Mouse (Mus musculus): ENCODE results near the gene Nrl.
A peak's percentile ranks its signal among the peaks of the same experiment; 100 is the strongest.

Nrl gene

GRCm38 (mm10) chr14:55524785-55525184 is at the start of gene Nrl:
Gene Nrl (minus strand): TSS chr14:55524981.
- DNase-seq, result no peak

DNA sequence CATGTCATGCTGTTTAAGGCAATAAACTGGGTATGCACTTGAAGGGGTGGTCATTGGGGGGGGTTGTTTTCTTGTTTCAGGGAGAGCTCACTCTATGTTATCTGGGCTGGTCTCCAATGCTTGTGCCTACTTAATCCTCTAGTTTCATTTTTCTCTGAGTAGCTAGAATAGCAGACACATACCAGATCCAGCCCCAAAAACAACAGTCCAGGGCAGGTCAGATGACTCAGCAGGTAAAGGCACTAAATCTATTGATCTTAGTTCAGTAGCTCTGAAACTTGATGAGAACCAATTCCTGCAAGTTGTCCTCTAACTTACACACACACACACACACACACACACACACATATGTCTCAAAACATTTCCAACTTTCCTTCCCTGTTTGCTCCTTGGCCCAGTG is 47.0 kb upstream of the Nrl start:
- no peak for DNase-seq

DNA sequence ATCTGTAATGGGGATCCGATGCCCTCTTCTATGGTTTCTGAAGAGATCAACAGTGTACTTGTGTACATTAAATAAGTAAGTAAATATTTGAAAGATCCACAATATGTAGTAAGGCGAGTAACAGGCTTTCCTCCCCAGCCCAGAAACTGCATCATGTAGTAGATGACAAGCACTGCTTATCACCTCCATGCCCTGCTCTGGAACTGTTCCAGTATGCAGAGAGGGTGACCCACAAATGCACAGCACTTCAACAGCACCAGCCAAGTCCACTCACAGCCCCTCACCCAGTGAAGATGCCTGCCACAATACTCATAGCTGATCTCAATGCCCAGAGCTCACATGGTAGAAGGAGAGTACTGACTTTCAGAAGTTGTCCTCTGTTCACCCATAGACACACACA is 45.8 kb upstream of the Nrl start:
- no peak for DNase-seq

DNA sequence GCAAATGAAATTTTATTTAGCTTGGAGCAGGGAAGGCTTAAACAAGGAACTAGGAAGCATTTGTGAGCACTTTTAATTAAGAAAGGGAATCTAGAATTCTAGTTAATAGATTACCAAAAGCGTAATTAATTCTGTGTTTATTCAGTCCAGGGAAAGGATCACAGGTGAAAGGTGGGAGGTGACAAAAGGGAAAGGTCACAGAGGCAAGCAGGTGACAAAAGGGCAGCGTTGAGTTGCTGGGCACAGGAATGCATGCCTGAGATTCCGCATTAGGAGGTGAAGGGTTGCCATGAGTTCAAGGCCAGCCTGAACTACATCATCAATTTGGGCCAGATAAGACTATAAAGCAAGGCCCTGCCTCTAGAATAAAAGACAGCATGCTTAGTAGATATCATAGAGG is 42.7 kb upstream of the Nrl start:
- DNase-seq, result peak; percentile 50 to 64

DNA sequence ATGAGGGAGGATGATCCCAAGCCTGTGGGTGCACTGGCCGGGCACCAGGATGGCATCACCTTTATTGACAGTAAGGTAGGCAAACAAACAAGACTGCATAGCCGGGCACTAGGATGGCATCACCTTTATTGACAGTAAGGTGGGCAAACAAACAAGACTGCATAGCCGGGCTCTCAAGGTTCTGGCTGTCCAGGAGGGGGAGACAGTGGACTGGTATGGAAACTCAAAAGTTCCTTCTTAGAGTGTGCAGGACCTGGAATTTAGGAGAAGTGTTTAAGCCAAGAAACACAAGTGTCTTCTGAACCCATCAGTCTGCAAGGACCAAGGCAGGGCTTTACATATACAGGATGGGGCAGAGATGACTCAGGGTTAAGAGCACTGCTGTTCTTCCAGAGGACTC is 41.0 kb upstream of the Nrl start:
- DNase-seq, result no peak

DNA sequence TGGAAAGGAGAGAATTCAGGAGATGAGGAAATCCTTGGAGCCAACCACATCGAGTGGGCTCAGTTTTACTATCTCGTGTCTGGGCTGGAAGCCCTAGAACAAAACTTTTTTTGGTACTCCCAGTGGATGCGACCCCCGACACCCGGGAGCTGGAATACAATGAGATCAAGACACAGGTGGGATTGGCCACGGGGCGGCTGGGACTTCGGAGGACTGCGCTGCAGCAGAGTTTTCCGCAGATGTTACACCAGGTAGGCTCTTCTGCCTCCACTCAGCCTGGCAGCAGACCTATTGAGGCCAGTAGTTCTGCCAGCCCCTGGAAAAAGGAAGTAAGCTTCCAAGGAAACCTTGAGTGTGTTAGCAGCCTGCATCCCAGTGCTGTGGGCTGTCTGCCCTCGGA is 38.5 kb upstream of the Nrl start:
- no peak for DNase-seq

DNA sequence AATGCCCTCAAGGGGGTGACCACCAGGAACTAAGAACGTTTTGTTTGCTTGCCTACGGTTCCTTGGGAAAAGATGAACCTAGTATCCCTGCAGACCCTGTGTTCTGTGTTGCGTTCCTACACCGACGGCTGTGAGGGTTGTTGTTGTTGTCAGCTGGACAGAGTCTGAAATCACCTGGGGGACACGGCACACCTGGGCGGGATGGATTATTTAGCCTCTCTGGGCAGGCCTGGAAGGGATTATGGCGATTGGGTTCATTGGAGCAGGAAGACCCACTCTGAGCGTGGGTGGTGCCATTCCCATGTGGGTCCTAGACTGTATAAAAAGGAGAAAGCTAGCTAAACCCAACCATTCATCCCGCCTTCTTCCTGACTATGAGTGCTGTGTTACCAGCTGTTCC is 37.1 kb upstream of the Nrl start:
- peak in 1 of 2 experiments; percentile 60 for DNase-seq

DNA sequence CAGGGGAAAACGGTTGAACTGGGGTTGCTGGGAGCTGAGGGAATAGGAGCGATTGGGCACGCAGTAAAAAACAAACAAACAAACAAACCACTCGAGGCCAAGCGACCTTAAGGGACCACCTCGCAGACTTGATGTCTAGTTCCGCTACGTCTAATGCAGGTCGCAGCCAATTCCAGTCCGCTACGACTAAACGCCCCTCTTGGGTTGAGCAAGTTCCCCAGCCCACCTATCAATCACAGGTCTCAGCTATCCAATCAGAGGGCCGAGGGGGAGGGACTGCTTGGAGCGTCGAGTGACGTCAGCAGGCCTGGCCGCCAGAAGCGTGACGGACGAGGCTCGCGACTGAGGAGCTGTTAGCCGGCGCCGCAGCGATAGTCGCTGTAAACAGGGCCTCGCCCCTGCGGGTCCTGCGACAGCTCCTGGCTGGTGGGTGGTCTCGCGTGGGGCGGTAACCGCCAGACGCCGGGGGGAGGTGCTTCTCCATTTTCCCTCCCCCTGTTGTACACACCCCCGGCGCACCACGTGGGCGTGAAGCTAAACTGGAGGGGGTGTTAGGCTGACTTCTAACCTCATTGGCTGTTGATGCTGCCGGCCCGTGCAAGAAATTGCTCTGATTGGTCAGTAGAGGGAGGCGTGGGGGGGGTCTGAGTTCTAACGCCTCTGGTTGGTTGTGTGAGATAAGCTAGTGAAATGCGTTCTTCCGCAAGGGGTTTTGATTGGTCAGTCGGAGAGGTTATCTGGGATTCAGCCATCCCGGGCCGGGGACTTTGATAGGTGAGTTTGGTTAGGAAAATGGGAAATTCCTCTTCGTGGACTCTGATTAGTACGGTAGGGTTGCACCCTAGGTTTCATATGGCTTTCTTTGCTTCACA is 35.7 kb upstream of the Nrl start, which contains the start of gene A730061H03Rik:
Gene A730061H03Rik, minus strand, starts transcription at position 205 of the 872 bp plus-strand sequence.
- DNase-seq, result peak; percentile 99 to 100

GRCm38 (mm10) chr14:55559799-55560201 is 35.0 kb upstream of the Nrl start, which contains the start of gene Dcaf11:
Gene Dcaf11 (plus strand): TSS chr14:55560006.
- peak; percentile 96 to 98 for DNase-seq

DNA sequence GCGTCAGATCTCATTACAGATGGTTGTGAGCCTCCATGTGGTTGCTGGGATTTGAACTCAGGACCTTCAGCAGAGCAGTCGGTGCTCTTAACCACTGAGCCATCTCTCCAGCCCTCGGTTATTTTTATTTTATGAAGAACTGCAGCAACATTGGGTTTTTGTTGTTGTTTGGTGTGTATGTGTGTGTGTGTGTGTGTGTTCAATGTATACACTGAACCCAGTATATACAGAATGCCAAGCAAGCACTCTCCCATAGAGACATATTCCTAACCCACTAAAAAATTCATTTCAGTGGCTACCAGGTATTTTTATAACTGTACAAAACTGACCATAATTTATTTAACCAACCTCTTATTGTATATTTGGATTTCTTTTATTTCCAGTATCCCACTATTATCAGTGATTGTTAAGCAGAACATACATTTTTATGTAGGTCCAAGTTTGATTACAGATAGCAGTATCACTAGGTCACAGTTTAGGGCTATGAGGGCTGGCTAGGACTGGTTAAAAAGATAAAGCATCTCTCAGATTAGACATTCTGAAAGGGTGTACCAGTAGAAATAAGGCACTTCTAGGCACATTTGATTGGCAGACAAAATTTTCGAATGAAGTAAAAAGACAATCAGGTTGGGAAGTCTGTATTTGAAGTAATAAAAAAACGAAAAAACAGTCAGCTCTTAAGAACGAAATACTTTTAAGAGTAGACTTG is 34.1 kb upstream of the Nrl start:
- no peak for DNase-seq

DNA sequence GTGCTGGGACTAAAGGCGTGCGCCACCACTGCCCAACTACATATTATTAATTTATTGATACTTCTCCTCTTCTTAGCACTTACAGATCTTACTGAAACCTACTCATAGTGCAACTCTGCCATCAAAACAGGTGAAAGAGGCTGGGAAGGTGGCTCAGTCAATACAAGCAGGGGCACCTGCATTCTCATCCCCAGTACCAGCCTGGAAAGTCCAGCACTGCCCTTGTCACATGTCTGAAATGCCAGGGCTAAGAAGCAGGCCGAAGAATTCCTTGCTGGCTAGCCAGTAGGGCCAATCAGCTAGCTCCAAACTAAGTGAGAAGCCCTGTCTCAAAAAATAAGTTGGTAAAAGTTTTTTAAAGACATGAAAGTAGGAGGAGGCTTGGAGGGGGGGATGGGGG is 32.8 kb upstream of the Nrl start:
- peak; percentile 24 to 63 for DNase-seq

GRCm38 (mm10) chr14:55557003-55557402 is 32.2 kb upstream of the Nrl start:
- DNase-seq, result peak; percentile 90 to 91

DNA sequence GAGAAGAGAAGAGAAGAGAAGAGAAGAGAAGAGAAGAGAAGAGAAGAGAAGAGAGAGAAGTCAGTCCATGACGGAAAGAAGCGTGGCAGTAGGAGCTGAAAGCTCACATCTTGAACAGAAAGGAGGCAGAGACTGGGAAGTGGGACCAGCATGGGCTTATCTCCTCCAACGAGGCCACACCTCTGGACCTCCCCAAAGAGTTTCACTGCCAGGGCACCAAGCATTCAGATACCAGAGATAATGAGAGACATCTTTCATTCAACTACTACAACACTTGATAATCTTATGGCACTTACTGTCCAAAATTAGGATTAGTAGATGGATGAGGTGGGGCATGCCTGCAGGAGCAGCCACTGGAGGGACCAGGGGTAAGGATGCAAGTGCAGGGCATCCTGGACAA is 31.0 kb upstream of the Nrl start:
- DNase-seq, result no peak

- no peak for DNase-seq
Measured at GRCm38 (mm10) chr14:55554635-55555034, 29.9 kb upstream of the Nrl start.

GRCm38 (mm10) chr14:55551794-55552193 is 27.0 kb upstream of the Nrl start:
- DNase-seq, result no peak

DNA sequence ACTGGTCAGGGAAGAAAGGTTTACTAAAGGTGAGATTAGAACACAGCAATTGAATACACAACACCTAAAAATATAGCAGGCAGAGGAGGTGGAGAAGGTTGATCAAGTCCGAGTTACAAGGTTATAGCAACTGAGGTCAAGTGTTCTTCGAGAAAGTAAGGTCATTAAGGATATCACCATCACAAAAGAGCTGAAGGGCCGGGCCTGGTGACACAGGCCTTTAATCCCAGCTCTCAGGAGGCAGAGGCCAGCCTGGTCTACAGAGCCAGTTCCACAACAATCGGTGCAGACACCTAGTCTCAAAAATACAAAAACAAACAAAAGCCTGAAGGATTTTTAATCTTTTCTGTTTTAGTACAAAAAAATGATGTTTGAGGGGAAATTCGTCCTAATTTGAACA is 26.6 kb upstream of the Nrl start:
- no peak for DNase-seq

DNA sequence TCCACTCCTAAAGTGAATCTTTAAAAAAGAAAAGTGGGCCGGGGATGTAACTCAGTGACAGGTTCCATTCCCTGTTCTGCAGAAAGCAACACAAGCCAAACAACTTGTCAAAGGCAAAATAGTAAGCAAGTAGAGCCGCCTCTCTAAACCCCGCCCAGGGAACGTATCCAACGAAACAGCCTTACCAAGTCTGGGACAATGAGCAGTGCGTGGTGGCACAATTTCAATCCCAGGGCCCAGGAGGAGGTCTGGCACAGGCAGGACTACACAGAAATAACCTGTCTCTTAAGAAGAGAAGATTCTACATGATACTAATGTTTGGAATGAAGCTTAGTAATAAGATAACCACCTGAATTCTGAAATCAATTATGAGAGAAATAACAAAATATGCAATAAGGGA is 25.4 kb upstream of the Nrl start:
- no peak for DNase-seq

DNA sequence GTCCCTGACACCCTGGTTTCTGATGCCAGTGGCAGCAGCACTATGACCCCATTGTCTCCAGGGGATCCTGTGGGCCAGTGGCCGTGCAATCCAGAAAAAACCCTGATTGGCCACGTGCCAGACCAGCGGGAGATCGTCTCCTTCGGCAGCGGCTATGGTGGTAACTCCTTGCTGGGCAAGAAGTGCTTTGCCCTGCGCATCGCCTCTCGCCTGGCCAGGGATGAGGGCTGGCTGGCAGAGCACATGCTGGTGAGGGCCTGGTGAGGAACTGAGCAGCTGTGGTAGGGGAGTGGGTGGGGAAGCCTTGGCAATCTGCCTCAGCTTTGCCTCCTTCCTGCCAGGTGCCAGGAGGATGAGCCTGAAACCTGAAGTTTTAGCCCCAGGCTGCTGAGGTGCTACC is 19.6 kb upstream of the Nrl start:
- no peak for DNase-seq

GRCm38 (mm10) chr14:55542268-55542667 is 17.5 kb upstream of the Nrl start:
- no peak for DNase-seq

DNA sequence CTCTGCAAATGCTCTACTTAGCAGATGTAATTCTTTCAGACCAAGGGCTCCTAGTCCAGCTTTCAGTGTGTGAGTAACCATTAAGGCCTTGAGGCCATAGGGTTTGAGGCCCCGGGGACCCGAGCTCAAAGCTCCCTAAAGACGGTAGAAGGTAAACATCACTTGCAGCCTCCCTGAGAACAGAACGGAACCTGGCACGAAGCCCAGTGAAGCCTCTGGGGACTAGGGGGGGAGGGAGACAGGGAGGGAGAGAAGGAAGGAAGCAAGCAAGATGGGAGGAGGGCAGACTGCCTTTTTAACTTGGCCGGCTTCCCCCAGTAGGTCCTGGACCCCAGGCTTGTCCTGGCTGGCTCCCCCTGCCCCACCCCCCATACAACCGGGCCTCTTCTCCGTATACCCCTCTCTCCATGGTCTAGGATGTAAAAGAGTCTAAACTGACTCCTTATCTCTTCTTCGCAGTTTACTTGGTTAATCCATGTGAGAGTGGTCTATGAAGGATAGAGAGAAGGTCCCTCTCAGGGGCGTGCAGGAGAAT is 16.1 kb upstream of the Nrl start:
- DNase-seq, result peak; percentile 86 to 88

GRCm38 (mm10) chr14:55540067-55540786 is 15.4 kb upstream of the Nrl start, which contains the start of gene Pck2:
Gene Pck2 (plus strand): TSS chr14:55540266.
- DNase-seq, result peak; percentile 90 to 96

DNA sequence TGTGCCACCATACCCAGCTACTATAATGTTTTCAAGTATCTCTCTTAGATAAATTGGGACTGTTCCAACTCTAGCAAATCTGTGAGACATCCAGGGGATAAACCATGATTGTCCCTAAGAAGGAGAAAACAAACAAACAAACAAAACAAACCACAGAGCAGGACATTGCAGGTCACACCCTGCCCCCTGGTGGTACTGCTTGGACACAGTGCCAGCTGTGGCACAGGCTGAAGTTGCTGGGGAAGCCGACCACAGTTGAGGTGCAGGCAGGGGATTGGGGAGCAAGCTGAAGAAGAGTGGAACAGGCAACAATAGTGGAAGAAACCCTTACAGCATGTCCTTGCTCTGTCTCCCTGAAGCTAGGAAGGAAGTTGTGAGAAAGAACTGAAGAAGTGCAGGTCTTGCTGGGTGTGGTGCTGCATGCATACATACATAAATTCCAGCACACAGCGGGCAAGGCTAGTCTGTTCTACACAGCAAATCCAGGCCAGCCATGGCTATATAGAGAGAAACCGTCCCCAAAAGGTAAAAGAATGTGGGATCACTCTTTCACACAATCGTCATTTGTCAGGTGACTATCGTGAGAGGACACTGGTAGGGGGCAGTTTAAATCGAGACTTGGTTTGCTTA is 11.4 kb upstream of the Nrl start:
- peak; percentile 61 to 75 for DNase-seq
